Mouse (Mus musculus): ENCODE data around the gene Larp4b. TPM values are rescaled to one million over a fixed set of nuclear protein-coding genes. Genes with fewer than 3 reads are reported as not detected.
A peak's percentile ranks its signal among the peaks of the same experiment; 100 is the strongest.

The Larp4b gene
- polyA plus RNA-seq, 1 experiment from 2014 or later: 37.6 TPM

- Histone ChIP-seq H3K36me3 (no peaks in the 10 kb centered on the region), H3K4me3 (replicated peaks) (no peak overlapping the region), H3K27me3 (replicated peaks) (no peaks in the 10 kb centered on the region), H3K9me3 (no peaks in the 10 kb centered on the region), H3K4me2 (no peak overlapping the region), H3K4me1 (no peaks in the 10 kb centered on the region), H3K9ac (no peak overlapping the region), H3K27ac (no peak overlapping the region)
- no peak for ATAC-seq (ENCODE audit: insufficient read depth, low FRiP score, low read depth)
- WGBS: 74% methylated on average over 6 of the region's 6 CpGs
Measured at GRCm38 (mm10) chr13:9184281-9184680, 90.6 kb downstream of the Larp4b start.

GRCm38 (mm10) chr13:9184716-9185115, 91.0 kb downstream of the Larp4b start:
- H3K9me3 ChIP-seq: no peaks in the 10 kb centered on the region
- 75% methylated on average over 6 of the region's 6 CpGs for WGBS

GRCm38 (mm10) chr13:9187156-9187555, 93.5 kb downstream of the Larp4b start:
- 56% methylated on average over 7 of the region's 7 CpGs for WGBS
- no peak for ATAC-seq (ENCODE audit: insufficient read depth, low FRiP score, low read depth)
- Histone ChIP-seq H3K27me3 (replicated peaks) (no peaks in the 10 kb centered on the region), H3K9me3 (no peaks in the 10 kb centered on the region), H3K4me1 (peaks cover 3% of the 10 kb centered on the region; the same call in 1 of the 2 replicates), H3K27ac (no peak overlapping the region), H3K4me3 (replicated peaks) (no peak overlapping the region), H3K36me3 (no peaks in the 10 kb centered on the region), H3K4me2 (no peak overlapping the region), H3K9ac (no peak overlapping the region)

More at GRCm38 (mm10) chr13:9184716-9185115, 91.0 kb downstream of the Larp4b start:
- H3K27me3 ChIP-seq (replicated peaks): no peaks in the 10 kb centered on the region
- no peak overlapping the region for H3K4me3 ChIP-seq (replicated peaks)
- H3K4me2 ChIP-seq: no peak overlapping the region
- no peak overlapping the region for H3K9ac ChIP-seq
- H3K4me1 ChIP-seq: no peaks in the 10 kb centered on the region
- no peak overlapping the region for H3K27ac ChIP-seq
- no peaks in the 10 kb centered on the region for H3K36me3 ChIP-seq
- no peak for ATAC-seq (ENCODE audit: insufficient read depth, low FRiP score, low read depth)

- Histone ChIP-seq H3K36me3 (no peaks in the 10 kb centered on the region), H3K27me3 (replicated peaks) (no peaks in the 10 kb centered on the region), H3K4me2 (no peak overlapping the region), H3K27ac (no peak overlapping the region), H3K4me1 (peaks cover 3% of the 10 kb centered on the region; the same call in 1 of the 2 replicates), H3K9me3 (no peaks in the 10 kb centered on the region), H3K9ac (no peak overlapping the region), H3K4me3 (replicated peaks) (no peak overlapping the region)
- WGBS: 72% methylated on average over 22 of the region's 22 CpGs
- no peak for ATAC-seq (ENCODE audit: insufficient read depth, low FRiP score, low read depth)
Measured at GRCm38 (mm10) chr13:9187566-9188530, 94.2 kb downstream of the Larp4b start.

GRCm38 (mm10) chr13:9189481-9189880, 95.8 kb downstream of the Larp4b start:
- no peak overlapping the region for H3K4me2 ChIP-seq
- H3K4me1 ChIP-seq: peaks cover 3% of the 10 kb centered on the region; the same call in 1 of the 2 replicates
- no peaks in the 10 kb centered on the region for H3K9me3 ChIP-seq
- no peaks in the 10 kb centered on the region for H3K27me3 ChIP-seq (replicated peaks)
- no peak overlapping the region for H3K27ac ChIP-seq
- no peaks in the 10 kb centered on the region for H3K36me3 ChIP-seq
- no peak for ATAC-seq (ENCODE audit: insufficient read depth, low FRiP score, low read depth)
- WGBS: 85% methylated on average over 5 of the region's 5 CpGs
- H3K4me3 ChIP-seq (replicated peaks): no peak overlapping the region
- H3K9ac ChIP-seq: no peak overlapping the region

- H3K4me2 ChIP-seq: peak overlapping the region; percentile 35
- no peak overlapping the region for H3K27ac ChIP-seq
- H3K4me1 ChIP-seq: peaks cover 3% of the 10 kb centered on the region; the same call in 1 of the 2 replicates
- WGBS: 40% methylated on average over 15 of the region's 15 CpGs
- H3K9me3 ChIP-seq: no peaks in the 10 kb centered on the region
- no peaks in the 10 kb centered on the region for H3K27me3 ChIP-seq (replicated peaks)
- ATAC-seq (ENCODE audit: insufficient read depth, low FRiP score, low read depth): peak; percentile 81
- no peak overlapping the region for H3K9ac ChIP-seq
- no peak overlapping the region for H3K4me3 ChIP-seq (replicated peaks)
- H3K36me3 ChIP-seq: no peaks in the 10 kb centered on the region
Measured at GRCm38 (mm10) chr13:9191172-9192140, 97.8 kb downstream of the Larp4b start.

- no peaks in the 10 kb centered on the region for H3K36me3 ChIP-seq
Measured at GRCm38 (mm10) chr13:9192797-9193330, 99.2 kb downstream of the Larp4b start.

GRCm38 (mm10) chr13:9194656-9195055, 101.0 kb downstream of the Larp4b start:
- 76% methylated on average over 4 of the region's 4 CpGs for WGBS
- no peaks in the 10 kb centered on the region for H3K9me3 ChIP-seq
- ATAC-seq (ENCODE audit: insufficient read depth, low FRiP score, low read depth): no peak
- no peak overlapping the region for H3K4me3 ChIP-seq (replicated peaks)
- H3K27ac ChIP-seq: no peak overlapping the region
- H3K36me3 ChIP-seq: no peaks in the 10 kb centered on the region
- H3K4me2 ChIP-seq: no peak overlapping the region
- no peak overlapping the region for H3K9ac ChIP-seq
- H3K27me3 ChIP-seq (replicated peaks): no peaks in the 10 kb centered on the region
- peaks cover 3% of the 10 kb centered on the region; the same call in 1 of the 2 replicates for H3K4me1 ChIP-seq

More at GRCm38 (mm10) chr13:9192797-9193330, 99.2 kb downstream of the Larp4b start:
- H3K4me2 ChIP-seq: no peak overlapping the region
- no peak overlapping the region for H3K4me3 ChIP-seq (replicated peaks)
- no peak for ATAC-seq (ENCODE audit: insufficient read depth, low FRiP score, low read depth)
- no peak overlapping the region for H3K9ac ChIP-seq
- H3K4me1 ChIP-seq: peaks cover 3% of the 10 kb centered on the region; the same call in 1 of the 2 replicates
- H3K9me3 ChIP-seq: no peaks in the 10 kb centered on the region
- WGBS: 50% methylated on average over 9 of the region's 9 CpGs
- no peak overlapping the region for H3K27ac ChIP-seq
- H3K27me3 ChIP-seq (replicated peaks): no peaks in the 10 kb centered on the region

- H3K4me2 ChIP-seq: no peak overlapping the region
- no peak for ATAC-seq (ENCODE audit: insufficient read depth, low FRiP score, low read depth)
- H3K4me1 ChIP-seq: peaks cover 3% of the 10 kb centered on the region; the same call in 1 of the 2 replicates
- H3K9ac ChIP-seq: no peak overlapping the region
- H3K27me3 ChIP-seq (replicated peaks): no peaks in the 10 kb centered on the region
- H3K4me3 ChIP-seq (replicated peaks): no peak overlapping the region
- no peaks in the 10 kb centered on the region for H3K36me3 ChIP-seq
- H3K9me3 ChIP-seq: no peaks in the 10 kb centered on the region
- no peak overlapping the region for H3K27ac ChIP-seq
- 63% methylated on average over 4 of the region's 4 CpGs for WGBS
Measured at GRCm38 (mm10) chr13:9195565-9195964, 101.9 kb downstream of the Larp4b start.

- 55% methylated on average over 3 of the region's 3 CpGs for WGBS
- H3K4me3 ChIP-seq (replicated peaks): no peak overlapping the region
- no peaks in the 10 kb centered on the region for H3K36me3 ChIP-seq
- no peaks in the 10 kb centered on the region for H3K27me3 ChIP-seq (replicated peaks)
- H3K9ac ChIP-seq: no peak overlapping the region
- ATAC-seq (ENCODE audit: insufficient read depth, low FRiP score, low read depth): no peak
- no peak overlapping the region for H3K4me2 ChIP-seq
- no peaks in the 10 kb centered on the region for H3K4me1 ChIP-seq
- H3K27ac ChIP-seq: no peak overlapping the region
- no peaks in the 10 kb centered on the region for H3K9me3 ChIP-seq
Measured at GRCm38 (mm10) chr13:9198106-9198505, 104.4 kb downstream of the Larp4b start.

- Histone ChIP-seq H3K36me3 (no peaks in the 10 kb centered on the region), H3K9ac (no peak overlapping the region), H3K4me2 (peak overlapping the region; percentile 42), H3K4me1 (no peaks in the 10 kb centered on the region), H3K27me3 (replicated peaks) (no peaks in the 10 kb centered on the region), H3K4me3 (replicated peaks) (peak overlapping the region; percentile 11; the same call in 1 of the 2 replicates), H3K27ac (no peak overlapping the region), H3K9me3 (no peaks in the 10 kb centered on the region)
- 32% methylated on average over 19 of the region's 19 CpGs for WGBS
- peak; percentile 83 for ATAC-seq (ENCODE audit: insufficient read depth, low FRiP score, low read depth)
Measured at GRCm38 (mm10) chr13:9198728-9199464, 105.2 kb downstream of the Larp4b start.
